Mouse (Mus musculus): ENCODE data around the gene Usf3. TPM values are rescaled to one million over a fixed set of nuclear protein-coding genes. Genes with fewer than 3 reads are reported as not detected.
A peak's percentile ranks its signal among the peaks of the same experiment; 100 is the strongest.

The Usf3 gene
- 4.1 and 4.6 TPM in 2 replicates for polyA plus RNA-seq (2014; fragmentation: Nextera tagmentation; extraction: Ambion mirVana)

DNA sequence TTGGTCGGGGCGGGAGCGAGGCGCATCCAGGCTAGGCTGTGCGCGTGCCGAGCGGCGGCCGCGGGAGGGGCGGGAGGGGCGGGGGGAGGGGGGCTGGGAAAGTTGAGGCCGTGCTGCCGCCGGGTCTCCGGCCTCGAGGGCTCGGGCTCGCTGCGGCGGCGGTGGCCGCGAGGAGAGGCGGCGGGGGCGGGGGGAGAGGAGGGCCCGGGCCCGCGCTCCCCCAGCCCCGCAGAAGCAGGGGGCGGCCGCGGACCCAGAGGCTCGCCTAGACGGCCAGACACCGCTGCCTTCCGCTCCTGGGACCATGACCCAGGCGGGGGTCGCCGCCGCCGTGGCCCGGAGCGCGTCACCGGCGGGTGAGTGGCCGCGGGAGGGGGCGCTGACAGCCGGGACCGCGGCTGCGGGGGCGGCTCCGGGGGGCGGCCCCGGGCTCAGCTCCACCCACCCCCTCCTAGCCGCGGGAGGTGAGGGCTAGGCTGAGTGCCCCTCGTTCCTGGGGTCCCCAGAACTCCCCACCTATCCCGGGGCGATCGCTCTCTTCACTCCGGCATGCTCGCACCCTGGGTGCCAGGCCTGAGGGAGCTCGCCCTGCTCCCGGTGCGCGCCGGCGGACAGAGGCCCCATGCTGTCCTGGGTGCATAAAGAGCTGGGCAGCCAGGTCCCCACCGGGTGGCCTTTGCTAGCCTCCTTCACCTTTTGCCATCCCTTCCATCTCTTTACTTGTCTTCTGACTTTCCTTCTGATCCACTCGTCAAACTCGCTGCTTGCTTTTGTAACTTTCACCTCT is at the start of gene Usf3:
Gene Usf3, plus strand, starts transcription at position 92 of the 787 bp plus-strand sequence.
- Histone ChIP-seq H3K36me3 (ENCODE audit: control insufficient read depth, insufficient read depth, low read length) (no peaks in the 10 kb centered on the region), H3K4me2 (peak within 1 kb of the TSS; percentile 77), H3K27ac (ENCODE audit: low read depth, low read length) (peak within 1 kb of the TSS; percentile 80), H3K9me3 (ENCODE audit: control insufficient read depth, low read length) (no peaks in the 10 kb centered on the region), H3K4me1 (ENCODE audit: control insufficient read depth, insufficient read depth, low read length) (peaks cover 6% of the 10 kb centered on the region), H3K27me3 (ENCODE audit: control insufficient read depth, insufficient read depth, low read length) (no peaks in the 10 kb centered on the region), H3K9ac (ENCODE audit: low read length) (peak within 1 kb of the TSS; percentile 96), H3K4me3 (ENCODE audit: low read depth, low read length) (peak within 1 kb of the TSS; percentile 90)
- DNase-seq (ENCODE audit: low spot score, missing footprints) (peak; percentile 94), ATAC-seq (ENCODE audit: low FRiP score) (peak; percentile 85)
- WGBS: under 1% methylated on average over 47 of the region's 77 CpGs

DNA sequence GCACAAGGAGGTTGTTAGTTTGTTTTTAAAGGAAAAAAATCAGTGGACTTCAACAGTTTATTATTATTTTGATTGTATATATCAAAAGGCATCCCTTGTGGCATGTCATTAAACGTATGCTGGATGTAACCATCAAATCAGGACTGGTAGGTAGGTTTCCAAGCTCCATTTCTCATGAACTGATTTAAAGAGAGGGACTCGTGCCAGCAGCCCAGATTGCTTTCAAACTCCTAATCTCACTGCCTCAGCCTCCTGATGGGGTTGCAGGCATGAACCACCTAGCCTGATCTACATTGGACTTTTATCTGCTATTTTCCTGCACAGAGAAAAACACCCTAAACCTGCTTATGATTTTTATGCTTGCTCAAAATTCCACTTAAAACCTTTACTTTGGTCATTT is 49.3 kb upstream of the Usf3 start:
- no peak for ATAC-seq (ENCODE audit: low FRiP score)
- H3K27ac ChIP-seq (ENCODE audit: low read depth, low read length): no peak overlapping the region
- H3K9ac ChIP-seq (ENCODE audit: low read length): no peak overlapping the region
- H3K27me3 ChIP-seq (ENCODE audit: control insufficient read depth, insufficient read depth, low read length): no peaks in the 10 kb centered on the region
- H3K4me1 ChIP-seq (ENCODE audit: control insufficient read depth, insufficient read depth, low read length): no peaks in the 10 kb centered on the region
- no peaks in the 10 kb centered on the region for H3K36me3 ChIP-seq (ENCODE audit: control insufficient read depth, insufficient read depth, low read length)
- no peak overlapping the region for H3K4me2 ChIP-seq
- DNase-seq (ENCODE audit: low spot score, missing footprints): no peak
- 84% methylated on average over 2 of the region's 2 CpGs for WGBS
- H3K9me3 ChIP-seq (ENCODE audit: control insufficient read depth, low read length): no peaks in the 10 kb centered on the region
- H3K4me3 ChIP-seq (ENCODE audit: low read depth, low read length): no peak overlapping the region

- Histone ChIP-seq H3K4me2 (no peak overlapping the region), H3K9ac (ENCODE audit: low read length) (no peak overlapping the region), H3K4me3 (ENCODE audit: low read depth, low read length) (no peak overlapping the region), H3K4me1 (ENCODE audit: control insufficient read depth, insufficient read depth, low read length) (no peaks in the 10 kb centered on the region), H3K36me3 (ENCODE audit: control insufficient read depth, insufficient read depth, low read length) (no peaks in the 10 kb centered on the region), H3K27me3 (ENCODE audit: control insufficient read depth, insufficient read depth, low read length) (no peaks in the 10 kb centered on the region), H3K27ac (ENCODE audit: low read depth, low read length) (no peak overlapping the region), H3K9me3 (ENCODE audit: control insufficient read depth, low read length) (no peaks in the 10 kb centered on the region)
- DNase-seq (ENCODE audit: low spot score, missing footprints) (no peak), ATAC-seq (ENCODE audit: low FRiP score) (no peak)
- WGBS: 89% methylated on average over 1 of the region's 1 CpGs
Observed at GRCm38 (mm10) chr16:44124713-44125112, 48.3 kb upstream of the Usf3 start.

DNA sequence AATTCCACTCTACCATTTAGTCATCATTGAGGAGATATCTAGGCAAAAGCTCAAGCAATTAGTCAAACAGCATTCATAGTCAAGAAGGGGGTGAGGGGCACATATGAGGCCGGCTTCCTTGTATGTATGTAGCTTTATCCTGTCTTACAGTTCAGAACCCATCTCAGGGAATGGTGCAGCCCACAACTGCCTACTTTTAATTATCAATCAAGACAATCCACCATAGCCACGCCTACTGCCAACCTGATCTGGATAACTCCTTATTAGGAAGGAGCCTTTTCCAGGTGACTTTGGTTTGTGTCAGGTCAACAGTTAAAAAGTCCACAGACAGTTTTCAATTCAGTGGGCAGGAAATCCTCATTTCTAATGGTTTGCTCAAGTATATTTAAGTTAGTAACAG is 47.6 kb upstream of the Usf3 start:
- H3K9me3 ChIP-seq (ENCODE audit: control insufficient read depth, low read length): no peaks in the 10 kb centered on the region
- ATAC-seq (ENCODE audit: low FRiP score): no peak
- WGBS: 91% methylated on average over 2 of the region's 2 CpGs
- no peaks in the 10 kb centered on the region for H3K36me3 ChIP-seq (ENCODE audit: control insufficient read depth, insufficient read depth, low read length)
- H3K9ac ChIP-seq (ENCODE audit: low read length): no peak overlapping the region
- no peak overlapping the region for H3K27ac ChIP-seq (ENCODE audit: low read depth, low read length)
- no peak for DNase-seq (ENCODE audit: low spot score, missing footprints)
- H3K4me3 ChIP-seq (ENCODE audit: low read depth, low read length): no peak overlapping the region
- no peaks in the 10 kb centered on the region for H3K27me3 ChIP-seq (ENCODE audit: control insufficient read depth, insufficient read depth, low read length)
- H3K4me2 ChIP-seq: no peak overlapping the region
- no peaks in the 10 kb centered on the region for H3K4me1 ChIP-seq (ENCODE audit: control insufficient read depth, insufficient read depth, low read length)

- Histone ChIP-seq H3K9ac (ENCODE audit: low read length) (no peak overlapping the region), H3K9me3 (ENCODE audit: control insufficient read depth, low read length) (no peaks in the 10 kb centered on the region), H3K4me1 (ENCODE audit: control insufficient read depth, insufficient read depth, low read length) (no peaks in the 10 kb centered on the region), H3K27ac (ENCODE audit: low read depth, low read length) (no peak overlapping the region), H3K27me3 (ENCODE audit: control insufficient read depth, insufficient read depth, low read length) (no peaks in the 10 kb centered on the region), H3K4me2 (no peak overlapping the region), H3K36me3 (ENCODE audit: control insufficient read depth, insufficient read depth, low read length) (no peaks in the 10 kb centered on the region), H3K4me3 (ENCODE audit: low read depth, low read length) (no peak overlapping the region)
- ATAC-seq (ENCODE audit: low FRiP score) (no peak), DNase-seq (ENCODE audit: low spot score, missing footprints) (no peak)
- 96% methylated on average over 4 of the region's 4 CpGs for WGBS
Observed at GRCm38 (mm10) chr16:44126437-44126836, 46.6 kb upstream of the Usf3 start.

- no peaks in the 10 kb centered on the region for H3K27me3 ChIP-seq (ENCODE audit: control insufficient read depth, insufficient read depth, low read length)
- H3K27ac ChIP-seq (ENCODE audit: low read depth, low read length): no peak overlapping the region
- no peaks in the 10 kb centered on the region for H3K9me3 ChIP-seq (ENCODE audit: control insufficient read depth, low read length)
- no peak overlapping the region for H3K4me3 ChIP-seq (ENCODE audit: low read depth, low read length)
- H3K4me1 ChIP-seq (ENCODE audit: control insufficient read depth, insufficient read depth, low read length): no peaks in the 10 kb centered on the region
- no peaks in the 10 kb centered on the region for H3K36me3 ChIP-seq (ENCODE audit: control insufficient read depth, insufficient read depth, low read length)
- no peak overlapping the region for H3K4me2 ChIP-seq
- no peak for DNase-seq (ENCODE audit: low spot score, missing footprints)
- H3K9ac ChIP-seq (ENCODE audit: low read length): no peak overlapping the region
- 86% methylated on average over 4 of the region's 4 CpGs for WGBS
- no peak for ATAC-seq (ENCODE audit: low FRiP score)
Observed at GRCm38 (mm10) chr16:44132300-44132699, 40.7 kb upstream of the Usf3 start.

DNA sequence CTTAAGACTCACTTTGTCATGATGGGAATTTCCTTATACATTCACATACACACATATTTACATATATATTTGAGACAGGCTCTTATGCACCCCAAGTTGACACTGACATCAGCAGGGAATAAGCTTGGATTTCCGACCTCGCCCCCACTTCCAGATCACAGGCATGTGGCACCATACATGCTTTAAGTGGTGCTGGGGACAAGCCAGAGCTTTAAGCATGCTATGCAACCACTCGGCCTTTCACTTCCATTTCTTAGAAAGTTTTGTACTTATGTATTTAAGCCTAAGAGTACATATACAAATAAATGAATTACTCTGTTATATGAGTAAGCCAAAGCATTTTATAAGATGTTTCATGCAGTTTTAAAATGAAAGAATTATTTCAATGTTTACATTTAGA is 39.9 kb upstream of the Usf3 start:
- Histone ChIP-seq H3K4me3 (ENCODE audit: low read depth, low read length) (no peak overlapping the region), H3K4me1 (ENCODE audit: control insufficient read depth, insufficient read depth, low read length) (peaks cover 6% of the 10 kb centered on the region; the same call in 1 of the 2 replicates), H3K27ac (ENCODE audit: low read depth, low read length) (no peak overlapping the region), H3K36me3 (ENCODE audit: control insufficient read depth, insufficient read depth, low read length) (no peaks in the 10 kb centered on the region), H3K9ac (ENCODE audit: low read length) (no peak overlapping the region), H3K4me2 (no peak overlapping the region), H3K27me3 (ENCODE audit: control insufficient read depth, insufficient read depth, low read length) (no peaks in the 10 kb centered on the region), H3K9me3 (ENCODE audit: control insufficient read depth, low read length) (no peaks in the 10 kb centered on the region)
- ATAC-seq (ENCODE audit: low FRiP score) (no peak), DNase-seq (ENCODE audit: low spot score, missing footprints) (no peak)
- 88% methylated on average over 3 of the region's 3 CpGs for WGBS

- Histone ChIP-seq H3K9me3 (ENCODE audit: control insufficient read depth, low read length) (no peaks in the 10 kb centered on the region), H3K4me2 (no peak overlapping the region), H3K9ac (ENCODE audit: low read length) (no peak overlapping the region), H3K4me1 (ENCODE audit: control insufficient read depth, insufficient read depth, low read length) (peaks cover 12% of the 10 kb centered on the region), H3K36me3 (ENCODE audit: control insufficient read depth, insufficient read depth, low read length) (no peaks in the 10 kb centered on the region), H3K27me3 (ENCODE audit: control insufficient read depth, insufficient read depth, low read length) (no peaks in the 10 kb centered on the region), H3K27ac (ENCODE audit: low read depth, low read length) (no peak overlapping the region), H3K4me3 (ENCODE audit: low read depth, low read length) (no peak overlapping the region)
- ATAC-seq (ENCODE audit: low FRiP score): no peak
- 89% methylated on average over 6 of the region's 6 CpGs for WGBS
- no peak for DNase-seq (ENCODE audit: low spot score, missing footprints)
Observed at GRCm38 (mm10) chr16:44136511-44137021, 36.5 kb upstream of the Usf3 start.

GRCm38 (mm10) chr16:44138377-44138978 is 34.6 kb upstream of the Usf3 start:
- peaks cover 13% of the 10 kb centered on the region for H3K4me1 ChIP-seq (ENCODE audit: control insufficient read depth, insufficient read depth, low read length)
- no peaks in the 10 kb centered on the region for H3K36me3 ChIP-seq (ENCODE audit: control insufficient read depth, insufficient read depth, low read length)
- DNase-seq (ENCODE audit: low spot score, missing footprints) (peak; percentile 89), ATAC-seq (ENCODE audit: low FRiP score) (no peak)
- H3K9ac ChIP-seq (ENCODE audit: low read length): peak overlapping the region; percentile 93
- no peaks in the 10 kb centered on the region for H3K27me3 ChIP-seq (ENCODE audit: control insufficient read depth, insufficient read depth, low read length)
- peak overlapping the region; percentile 96 for H3K4me3 ChIP-seq (ENCODE audit: low read depth, low read length)
- H3K4me2 ChIP-seq: peak overlapping the region; percentile 90
- H3K27ac ChIP-seq (ENCODE audit: low read depth, low read length): peak overlapping the region; percentile 98
- H3K9me3 ChIP-seq (ENCODE audit: control insufficient read depth, low read length): no peaks in the 10 kb centered on the region
- WGBS: 3% methylated on average over 24 of the region's 24 CpGs

Measured in midbrain, embryonic 11.5 days (tissue).